Mouse (Mus musculus): ENCODE measurements around the gene Lhx5.

GRCm38 (mm10) chr5:120447305-120447704, 15.8 kb downstream of the Lhx5 start:
- TF ChIP-seq POLR2A (IDR thresholded peaks at IDR 0.05; ENCODE audit: control insufficient read depth, extremely low read depth, insufficient read depth, low read length, poor library complexity) (no peak), CTCF (IDR thresholded peaks at IDR 0.05; ENCODE audit: borderline replicate concordance, control insufficient read depth, extremely low read depth, insufficient read depth, low read length, poor library complexity) (no peak)

All from thymus, adult 2 months (tissue).